Mouse (Mus musculus) CH12.LX (cell line): ENCODE data around the gene Ptch2. TPM values are rescaled to one million over a fixed set of nuclear protein-coding genes. Genes with fewer than 3 reads are reported as not detected.

Experiments
- DNase-seq: peaks from one replicate; pipeline ENCODE4 v3.0.0-alpha.2; 2013; ENCODE audit errors: extremely low read depth
- H3K27ac ChIP-seq: 2 replicates; pipeline ENCODE4 v1.5.1; 2012; ENCODE audit warnings: low read depth, mild to moderate bottlenecking, control low read depth, moderate library complexity; ENCODE audit not compliant: insufficient read depth
- H3K27me3 ChIP-seq: replicated peaks from 2 replicates; pipeline ENCODE3; 2012; ENCODE audit warnings: inconsistent platforms
- H3K36me3 ChIP-seq, 2 experiments: replicated peaks in 1 of 2; 2 replicates each; pipeline versions ENCODE3 to v1.6.1; 2012; ENCODE audit warnings: inconsistent platforms in 1 of 2, low read length in 1 of 2, mild to moderate bottlenecking in 1 of 2, mixed read lengths in 1 of 2, moderate library complexity in 1 of 2; ENCODE audit not compliant: control insufficient read depth in 1 of 2, insufficient read depth in 1 of 2
- H3K4me1 ChIP-seq, 2 experiments: 2 replicates each; pipeline ENCODE4 v1.6.1; 2012; ENCODE audit warnings: inconsistent platforms in 1 of 2, moderate library complexity in 1 of 2; ENCODE audit not compliant: insufficient read depth in 2 of 2, control insufficient read depth in 1 of 2
- H3K4me2 ChIP-seq: 2 replicates; pipeline ENCODE4 v1.6.1; 2012; ENCODE audit warnings: low read depth, mild to moderate bottlenecking, control low read depth; ENCODE audit not compliant: poor library complexity, insufficient read depth, severe bottlenecking
- H3K4me3 ChIP-seq, 3 experiments: fragments of 150-350 bp in 1 of 3; sonication (generic) in 1 of 3; replicated peaks in 1 of 3; 2 replicates each; pipeline versions ENCODE3 to v1.5.1; 2011 to 2012; ENCODE audit warnings: low read depth in 2 of 3, low read length in 2 of 3, mild to moderate bottlenecking in 2 of 3, moderate library complexity in 2 of 3, control low read depth in 1 of 3, improper control_type of control experiment in 1 of 3, inconsistent platforms in 1 of 3, mixed read lengths in 1 of 3; ENCODE audit not compliant: poor library complexity in 1 of 3
- H3K79me2 ChIP-seq: replicated peaks from 2 replicates; pipeline ENCODE4 v1.6.1; 2012; ENCODE audit warnings: mild to moderate bottlenecking, moderate library complexity; ENCODE audit not compliant: control insufficient read depth, poor library complexity, insufficient read depth, severe bottlenecking; ENCODE audit errors: extremely low read depth
- H3K9ac ChIP-seq: 2 replicates; pipeline ENCODE4 v1.6.1; 2012; ENCODE audit warnings: low read depth, mild to moderate bottlenecking, control low read depth, moderate library complexity; ENCODE audit not compliant: insufficient read depth
- H3K9me3 ChIP-seq: replicated peaks from 2 replicates; pipeline ENCODE3; 2012; ENCODE audit warnings: low read length, inconsistent platforms, mixed read lengths
- BHLHE40 ChIP-seq: IDR thresholded peaks from 2 replicates; pipeline ENCODE4 v1.6.1; 2011; ENCODE audit warnings: mild to moderate bottlenecking, low read depth, low read length, improper control_type of control experiment
- CHD1 ChIP-seq: IDR thresholded peaks from 2 replicates; pipeline ENCODE4 v1.6.1; 2012; ENCODE audit warnings: low read depth, low read length, improper control_type of control experiment, inconsistent platforms
- ELF1 ChIP-seq: IDR thresholded peaks from 2 replicates; pipeline ENCODE4 v1.6.1; 2014; ENCODE audit warnings: low read depth, mild to moderate bottlenecking, inconsistent platforms, low read length, improper control_type of control experiment
- GABPA ChIP-seq: IDR thresholded peaks from 2 replicates; pipeline ENCODE4 v1.6.1; 2012; ENCODE audit warnings: low read depth, low read length, improper control_type of control experiment, inconsistent platforms; ENCODE audit not compliant: insufficient replicate concordance
- HCFC1 ChIP-seq: IDR thresholded peaks from 2 replicates; pipeline ENCODE4 v1.6.1; 2012; ENCODE audit warnings: low read depth, mild to moderate bottlenecking, inconsistent platforms, low read length, improper control_type of control experiment
- JUN ChIP-seq: IDR thresholded peaks from 2 replicates; pipeline ENCODE4 v1.6.1; 2011; ENCODE audit warnings: low read depth, mild to moderate bottlenecking, low read length, improper control_type of control experiment, moderate library complexity; ENCODE audit not compliant: insufficient read depth
- JUND ChIP-seq: conservative IDR thresholded peaks from 2 replicates; pipeline ENCODE4 v1.6.1; 2011; ENCODE audit warnings: low read depth, low read length, improper control_type of control experiment
- MAFK ChIP-seq: IDR thresholded peaks from 2 replicates; pipeline ENCODE4 v1.6.1; 2011; ENCODE audit warnings: low read length, improper control_type of control experiment; ENCODE audit not compliant: insufficient replicate concordance
- MEF2A ChIP-seq: IDR thresholded peaks from 2 replicates; pipeline ENCODE4 v1.6.1; 2014; ENCODE audit warnings: low read depth, mild to moderate bottlenecking, inconsistent platforms, low read length, improper control_type of control experiment, borderline replicate concordance
- MXI1 ChIP-seq: IDR thresholded peaks from 2 replicates; pipeline ENCODE4 v1.6.1; 2011; ENCODE audit warnings: mild to moderate bottlenecking, low read depth, low read length, improper control_type of control experiment
- MYC ChIP-seq: IDR thresholded peaks from 2 replicates; pipeline ENCODE4 v1.6.1; 2011; ENCODE audit warnings: low read depth, mild to moderate bottlenecking, improper control_type of control experiment, low read length
- PAX5 ChIP-seq: IDR thresholded peaks from 2 replicates; pipeline ENCODE4 v1.6.1; 2012; ENCODE audit warnings: low read length, inconsistent platforms, mixed read lengths
- RCOR1 ChIP-seq: conservative IDR thresholded peaks from 2 replicates; pipeline ENCODE4 v1.6.1; 2012; ENCODE audit warnings: low read depth, mild to moderate bottlenecking, inconsistent platforms, low read length, improper control_type of control experiment
- UBTF ChIP-seq: IDR thresholded peaks from 2 replicates; pipeline ENCODE4 v1.6.1; 2012; ENCODE audit warnings: low read depth, mild to moderate bottlenecking, inconsistent platforms, low read length, improper control_type of control experiment, moderate library complexity
- USF1 ChIP-seq: IDR thresholded peaks from 2 replicates; pipeline ENCODE4 v1.6.1; 2014; ENCODE audit warnings: low read depth, mild to moderate bottlenecking, inconsistent platforms, low read length, improper control_type of control experiment
- USF2 ChIP-seq: conservative IDR thresholded peaks from 2 replicates; pipeline ENCODE4 v1.6.1; 2011; ENCODE audit warnings: low read depth, low read length, improper control_type of control experiment
- ZC3H11A ChIP-seq: IDR thresholded peaks from 2 replicates; pipeline ENCODE4 v1.6.1; 2012; ENCODE audit warnings: low read depth, mild to moderate bottlenecking, inconsistent platforms, low read length, improper control_type of control experiment
- ZNF384 ChIP-seq: IDR thresholded peaks from 2 replicates; pipeline ENCODE4 v1.6.1; 2012; ENCODE audit warnings: low read depth, low read length, improper control_type of control experiment, inconsistent platforms
- dilution Hi-C: fragments of 300-500 bp; cut with MboI; formaldehyde crosslinking; loops from 2 replicates; pipeline ENCODE4 v1.14.3; 2020; ENCODE audit warnings: low sequenced_read_pairs; ENCODE audit not compliant: extremely low pct_unique_long_range_greater_than_20kb, extremely low pct_ligation_motif_present
- in situ Hi-C: fragments of 300-500 bp; cut with MboI; formaldehyde crosslinking; loops from 3 replicates; pipeline ENCODE4 v1.14.3; 2019; ENCODE audit warnings: low sequenced_read_pairs, low pct_ligation_motif_present, low pct_unique_long_range_greater_than_20kb, mixed read lengths
- polyA plus RNA-seq: library from polyadenylated mRNA; unstranded; fragments of >175 nt; gene quantifications from 2 replicates; pipeline ENCODE4 v1.2.1, GENCODE M21; 2012; ENCODE audit warnings: low read depth; ENCODE audit not compliant: insufficient read length
- total RNA-seq, 2 experiments: library from RNA; depleted of rRNA; stranded (reverse); fragments of 300-350 nt in 1 of 2; fragments of >200 nt in 1 of 2; gene quantifications; 2 replicates each; pipeline ENCODE4 v1.2.3; 2012 to 2014

Gene Ptch2
- total and polyA plus RNA-seq, 3 experiments: 0.21 to 0.79 TPM; not detected in 1

- Histone ChIP-seq H3K27me3 (no peaks in the 10 kb centered on the region), H3K4me2 (no peak overlapping the region), H3K9ac (no peak overlapping the region), H3K27ac (no peak overlapping the region), H3K79me2 (no peaks in the 10 kb centered on the region), H3K36me3 (peaks cover 12 to 51% of the 10 kb centered on the region in 2 experiments), H3K4me3 (no peak overlapping the region), H3K9me3 (no peaks in the 10 kb centered on the region), H3K4me1 (no peaks in the 10 kb centered on the region)
- in situ Hi-C loops (no loop called here), dilution Hi-C loops (no loop called here)
- DNase-seq: no peak
- TF ChIP-seq HCFC1: no peak
- no peak for TF ChIP-seq ZNF384
- TF ChIP-seq ELF1: no peak
- TF ChIP-seq JUND: no peak
- TF ChIP-seq PAX5: no peak
- TF ChIP-seq BHLHE40: no peak
- no peak for TF ChIP-seq MXI1
- no peak for TF ChIP-seq USF1
- TF ChIP-seq MEF2A: no peak
- no peak for TF ChIP-seq RCOR1
- TF ChIP-seq MYC: no peak
- no peak for TF ChIP-seq MAFK
- no peak for TF ChIP-seq GABPA
- TF ChIP-seq ZC3H11A: no peak
Observed at GRCm38 (mm10) chr4:117087948-117088640, 7.8 kb upstream of the Ptch2 start.

- Histone ChIP-seq H3K27ac (no peak overlapping the region), H3K9ac (no peak overlapping the region), H3K36me3 (peaks cover 5 to 31% of the 10 kb centered on the region in 2 experiments), H3K4me1 (no peaks in the 10 kb centered on the region), H3K79me2 (no peaks in the 10 kb centered on the region), H3K9me3 (no peaks in the 10 kb centered on the region), H3K4me3 (no peak overlapping the region), H3K4me2 (no peak overlapping the region), H3K27me3 (no peaks in the 10 kb centered on the region)
- in situ Hi-C loops (no loop called here), dilution Hi-C loops (no loop called here)
- TF ChIP-seq JUN (no peak), ZNF384 (no peak), HCFC1 (no peak), CHD1 (no peak), RCOR1 (no peak), JUND (no peak), UBTF (no peak), USF2 (no peak)
- no peak for DNase-seq
Observed at GRCm38 (mm10) chr4:117090586-117090985, 5.3 kb upstream of the Ptch2 start.
